9 mouse cellular contexts compared by ENCODE assay signal in the genomic region with DNA sequence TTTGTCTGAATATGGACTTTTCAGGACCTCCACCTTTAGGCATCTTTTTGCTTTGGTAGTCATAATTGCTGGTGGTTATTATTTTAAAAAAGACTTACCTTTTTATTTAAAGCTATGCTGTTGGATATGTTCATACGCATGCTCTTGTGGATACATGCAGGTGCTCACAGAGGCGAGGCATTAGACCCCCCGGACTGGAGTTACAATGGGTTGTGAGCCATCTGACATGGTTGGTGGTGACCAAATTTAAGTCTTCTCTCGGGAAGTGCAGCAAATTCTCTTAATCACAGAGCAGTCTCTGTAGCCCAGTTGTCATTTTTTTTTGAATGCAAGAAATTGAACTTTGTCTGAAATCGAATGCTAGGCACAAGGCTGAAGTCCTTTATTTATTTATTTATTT.
"Had no signal": no experiment of that assay in that cellular context is flagged by ENCODE, and none has a peak within 500 bp of the region (broad histone marks: within the 10 kb centered on the region; RNA-seq: fewer than 3 reads in every experiment).

No protein-coding gene starts in this region.

- H3K27ac ChIP-seq: kidney, postnatal 0 days; limb, embryonic 12.5 days; limb, embryonic 15.5 days; liver, embryonic 14.5 days; macrophage; midbrain, embryonic 13.5 days had no signal

- DNase-seq: liver, postnatal 0 days; thymus, postnatal 25 days had no signal

- H3K27me3 ChIP-seq: limb, embryonic 12.5 days; limb, embryonic 15.5 days; midbrain, embryonic 13.5 days had no signal

- H3K9me3 ChIP-seq: limb, embryonic 12.5 days; limb, embryonic 15.5 days; midbrain, embryonic 13.5 days had no signal

- ATAC-seq: liver, postnatal 0 days; lung, postnatal 0 days; midbrain, embryonic 13.5 days had no signal

- H3K4me1 ChIP-seq: limb, embryonic 12.5 days; limb, embryonic 15.5 days; midbrain, embryonic 13.5 days had no signal

- H3K4me3 ChIP-seq: limb, embryonic 12.5 days; limb, embryonic 15.5 days; midbrain, embryonic 13.5 days had no signal

- H3K36me3 ChIP-seq: limb, embryonic 12.5 days; limb, embryonic 15.5 days; midbrain, embryonic 13.5 days had no signal
